Mouse (Mus musculus) lung, adult 2 months (tissue): ENCODE measurements at regions not wholly inside any gene's neighbourhood (a gene's known extent, or its start where the extent isn't known, plus 50 kb on each side); places are given as distances from the start of the nearest gene placed in this dataset.
"Not testable (repeated sequence)": the region's sequence is repeated elsewhere in the genome, so short reads cannot be mapped to it uniquely, and the experiment has no call there.

Experiments
- DNase-seq: peaks from one replicate; pipeline ENCODE4 v3.0.0; 2022
- H3K4me1 ChIP-seq: fragments of 200-500 bp; 2 replicates; pipeline ENCODE4 v1.6.1; 2011; ENCODE audit warnings: low read length; ENCODE audit not compliant: control insufficient read depth, insufficient read depth
- H3K4me3 ChIP-seq: fragments of 200-500 bp; replicated peaks from 2 replicates; pipeline ENCODE3; 2011; ENCODE audit warnings: low read depth, mild to moderate bottlenecking, control low read depth, low read length; ENCODE audit errors: extremely low read depth
- CTCF ChIP-seq: fragments of 200-500 bp; IDR thresholded peaks from 2 replicates; pipeline ENCODE4 v1.5.1; 2011; ENCODE audit warnings: mild to moderate bottlenecking, low read length, control low read depth; ENCODE audit not compliant: insufficient read depth
- POLR2A ChIP-seq: fragments of 200-500 bp; IDR thresholded peaks from 2 replicates; pipeline ENCODE4 v1.6.1; 2011; ENCODE audit warnings: low read depth, mild to moderate bottlenecking, control low read depth, low read length, borderline replicate concordance; ENCODE audit errors: extremely low read depth
- WGBS: fragments of 180-500 bp; shearing (Covaris S2); methylation state at CpG from one replicate; pipeline ENCODE4 v1.1.7; 2018; 5-methylcytosine and 5-hydroxymethylcytosine counted together

DNA sequence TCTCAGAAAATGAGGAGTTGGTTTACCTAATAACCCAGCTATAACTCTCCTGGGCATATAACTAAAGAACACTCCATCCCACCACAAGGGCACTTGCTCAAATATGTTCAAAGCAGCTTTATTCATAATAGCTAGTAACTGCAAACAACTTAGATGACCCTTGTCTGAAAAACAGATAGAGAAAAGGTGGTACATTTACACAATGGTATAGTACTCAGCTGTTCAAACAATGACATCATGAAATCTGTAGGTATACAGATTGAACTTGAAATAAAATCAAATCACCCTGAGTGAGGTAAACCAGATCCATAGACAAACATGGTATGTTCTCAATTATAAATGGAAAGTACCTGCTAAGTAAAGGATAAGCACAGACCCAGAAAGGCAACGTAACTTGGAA, 721.5 kb upstream of the Intu start:
- no peak for DNase-seq
- Histone ChIP-seq H3K4me3 (no peak overlapping the region), H3K4me1 (no peaks in the 10 kb centered on the region)
- 76% methylated on average over 1 of the region's 1 CpGs for WGBS
- TF ChIP-seq POLR2A (no peak), CTCF (no peak)

- 13% methylated on average over 6 of the region's 6 CpGs for WGBS
- Histone ChIP-seq H3K4me3 (no peak overlapping the region), H3K4me1 (no peaks in the 10 kb centered on the region)
- TF ChIP-seq CTCF (peak; percentile 80), POLR2A (no peak)
- DNase-seq: peak; percentile 4
Observed at GRCm38 (mm10) chr3:39814814-39815213, 716.3 kb upstream of the Intu start.

GRCm38 (mm10) chr3:39830488-39831056, 700.5 kb upstream of the Intu start:
- H3K4me3 ChIP-seq: no peak overlapping the region
- TF ChIP-seq POLR2A: no peak
- TF ChIP-seq CTCF: no peak
- no peaks in the 10 kb centered on the region for H3K4me1 ChIP-seq
- no peak for DNase-seq
- WGBS: 78% methylated on average over 8 of the region's 8 CpGs

GRCm38 (mm10) chr3:39838377-39839145, 692.5 kb upstream of the Intu start:
- 65% methylated on average over 6 of the region's 6 CpGs for whole genome bisulfite sequencing
- Histone ChIP-seq H3K4me1 (no peaks in the 10 kb centered on the region), H3K4me3 (no peak overlapping the region)
- TF ChIP-seq CTCF (no peak), POLR2A (no peak)
- no peak for DNase-seq

GRCm38 (mm10) chr3:39840946-39841345, 690.1 kb upstream of the Intu start:
- DNase-seq: no peak
- no peaks in the 10 kb centered on the region for H3K4me1 ChIP-seq
- 81% methylated on average over 5 of the region's 5 CpGs for WGBS
- TF ChIP-seq POLR2A: no peak
- no peak for TF ChIP-seq CTCF
- H3K4me3 ChIP-seq: no peak overlapping the region

DNA sequence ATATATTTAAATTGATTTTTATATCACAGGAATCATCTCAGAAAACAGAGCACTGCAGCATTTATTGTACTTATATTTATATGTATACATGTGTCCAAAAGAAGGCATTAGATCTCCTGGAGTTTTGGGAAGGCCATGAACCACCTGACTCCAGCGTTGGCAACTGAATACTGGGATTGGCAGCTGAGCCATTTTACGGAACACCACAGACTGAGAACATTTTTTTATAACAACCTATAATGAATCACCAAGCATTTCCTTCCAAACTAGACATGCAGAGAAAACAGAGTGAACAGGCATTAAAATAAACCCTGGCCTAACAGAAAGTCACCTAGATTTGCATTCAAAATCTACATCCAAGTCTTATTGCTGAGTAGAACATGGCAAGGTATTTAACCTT, 686.0 kb upstream of the Intu start:
- TF ChIP-seq POLR2A (no peak), CTCF (no peak)
- no peak overlapping the region for H3K4me3 ChIP-seq
- DNase-seq: no peak
- WGBS: 81% methylated on average over 2 of the region's 2 CpGs
- no peaks in the 10 kb centered on the region for H3K4me1 ChIP-seq

GRCm38 (mm10) chr3:39848829-39849228, 682.3 kb upstream of the Intu start:
- no peak overlapping the region for H3K4me3 ChIP-seq
- no peak for TF ChIP-seq CTCF
- TF ChIP-seq POLR2A: no peak
- no peak for DNase-seq
- WGBS: 86% methylated on average over 6 of the region's 6 CpGs
- no peaks in the 10 kb centered on the region for H3K4me1 ChIP-seq

GRCm38 (mm10) chr3:39857214-39857839, 673.8 kb upstream of the Intu start:
- Histone ChIP-seq H3K4me1 (no peaks in the 10 kb centered on the region), H3K4me3 (no peak overlapping the region)
- no peak for DNase-seq
- WGBS: 83% methylated on average over 9 of the region's 9 CpGs
- TF ChIP-seq POLR2A (no peak), CTCF (no peak)

GRCm38 (mm10) chr3:39876046-39876445, 655.0 kb upstream of the Intu start:
- H3K4me1 ChIP-seq, DNase-seq, H3K4me3 ChIP-seq: not testable (repeated sequence)
- 71% methylated on average over 1 of the region's 1 CpGs for whole genome bisulfite sequencing

GRCm38 (mm10) chr3:39884370-39884769, 646.7 kb upstream of the Intu start:
- TF ChIP-seq POLR2A: no peak
- no peak for TF ChIP-seq CTCF
- WGBS: 83% methylated on average over 4 of the region's 4 CpGs
- Histone ChIP-seq H3K4me1 (no peaks in the 10 kb centered on the region), H3K4me3 (no peak overlapping the region)
- no peak for DNase-seq

DNA sequence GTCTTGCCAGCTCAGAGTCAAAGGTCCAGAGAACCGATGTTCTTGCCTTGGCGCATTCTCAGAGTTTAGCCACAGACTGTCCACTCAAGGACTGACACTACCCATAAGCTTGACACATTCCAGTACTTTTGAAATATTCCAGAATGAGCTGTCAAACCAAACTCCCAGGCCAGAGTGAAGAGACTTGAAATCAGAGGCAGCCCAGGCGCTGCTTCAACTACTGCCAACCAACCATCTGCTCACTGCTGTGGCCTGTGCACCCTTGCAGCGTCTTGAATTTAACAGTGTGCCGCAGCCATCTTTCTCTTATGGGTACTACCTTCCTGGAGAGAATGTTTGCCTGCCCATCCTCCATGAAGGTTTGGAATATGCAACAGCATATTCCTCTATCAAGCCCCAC, 642.7 kb upstream of the Intu start:
- no peak for DNase-seq
- H3K4me3 ChIP-seq: no peak overlapping the region
- WGBS: 81% methylated on average over 5 of the region's 5 CpGs
- TF ChIP-seq CTCF: no peak
- no peak for TF ChIP-seq POLR2A
- H3K4me1 ChIP-seq: no peaks in the 10 kb centered on the region
